Mouse (Mus musculus) MEL (cell line): Measurements from ENCODE around the gene Macrod2. TPM values are rescaled to one million over a fixed set of nuclear protein-coding genes. Genes with fewer than 3 reads are reported as not detected.

Experiments
- DNase-seq: peaks from one replicate; pipeline ENCODE4 v3.0.0; 2011; ENCODE audit warnings: low read depth, low spot score
- H3K27ac ChIP-seq: 2 replicates; pipeline ENCODE4 v1.5.1; 2012; ENCODE audit warnings: low read depth, mild to moderate bottlenecking, control low read depth, low read length, moderate library complexity; ENCODE audit not compliant: control insufficient read depth
- H3K27me3 ChIP-seq, 2 experiments: fragments of 150-350 bp in 1 of 2; sonication (generic) in 1 of 2; 2 replicates each; pipeline ENCODE4 v1.6.1; 2012; ENCODE audit warnings: low read length in 2 of 2, mild to moderate bottlenecking in 2 of 2, improper control_type of control experiment in 1 of 2, moderate library complexity in 1 of 2; ENCODE audit not compliant: insufficient read depth in 2 of 2, control insufficient read depth in 1 of 2
- H3K36me3 ChIP-seq, 2 experiments: 2 replicates each; pipeline ENCODE4 v1.6.1; 2012 to 2014; ENCODE audit warnings: low read length in 2 of 2, improper control_type of control experiment in 1 of 2, inconsistent platforms in 1 of 2, mild to moderate bottlenecking in 1 of 2; ENCODE audit not compliant: insufficient read depth in 2 of 2, control insufficient read depth in 1 of 2
- H3K4me1 ChIP-seq, 2 experiments: fragments of 150-350 bp in 1 of 2; sonication (generic) in 1 of 2; 2 replicates each; pipeline ENCODE4 v1.6.1; 2012; ENCODE audit warnings: low read length in 2 of 2, improper control_type of control experiment in 1 of 2, mild to moderate bottlenecking in 1 of 2; ENCODE audit not compliant: insufficient read depth in 2 of 2, control insufficient read depth in 1 of 2
- H3K4me3 ChIP-seq, 2 experiments: fragments of 150-350 bp in 1 of 2; sonication (generic) in 1 of 2; 2 replicates each; pipeline ENCODE4 v1.5.1; 2012; ENCODE audit warnings: low read depth in 2 of 2, low read length in 2 of 2, mild to moderate bottlenecking in 2 of 2, moderate library complexity in 2 of 2, control low read depth in 1 of 2, improper control_type of control experiment in 1 of 2; ENCODE audit not compliant: control insufficient read depth in 1 of 2, insufficient read depth in 1 of 2
- H3K79me2 ChIP-seq: 2 replicates; pipeline ENCODE4 v1.6.1; 2012; ENCODE audit warnings: mild to moderate bottlenecking, low read length, moderate library complexity; ENCODE audit not compliant: control insufficient read depth, poor library complexity, insufficient read depth
- H3K9ac ChIP-seq: 2 replicates; pipeline ENCODE4 v1.6.1; 2012; ENCODE audit warnings: low read depth, mild to moderate bottlenecking, control low read depth, low read length, moderate library complexity; ENCODE audit not compliant: control insufficient read depth, poor library complexity, severe bottlenecking
- H3K9me3 ChIP-seq: fragments of 150-350 bp; sonication (generic); replicated peaks from 2 replicates; pipeline ENCODE4 v1.6.1; 2012; ENCODE audit warnings: mild to moderate bottlenecking, low read length, improper control_type of control experiment, moderate library complexity; ENCODE audit not compliant: insufficient read depth
- CHD2 ChIP-seq: IDR thresholded peaks from 2 replicates; pipeline ENCODE4 v1.6.1; 2011; ENCODE audit warnings: low read length, improper control_type of control experiment
- E2F4 ChIP-seq: IDR thresholded peaks from 2 replicates; pipeline ENCODE4 v1.6.1; 2011; ENCODE audit warnings: low read depth, low read length, improper control_type of control experiment, borderline replicate concordance
- HCFC1 ChIP-seq: IDR thresholded peaks from 2 replicates; pipeline ENCODE4 v1.6.1; 2012; ENCODE audit warnings: low read depth, mild to moderate bottlenecking, inconsistent platforms, low read length, improper control_type of control experiment, moderate library complexity
- KAT2A ChIP-seq: conservative IDR thresholded peaks from 2 replicates; pipeline ENCODE4 v1.6.1; 2012; ENCODE audit warnings: low read depth, low read length, improper control_type of control experiment, inconsistent platforms
- MAFK ChIP-seq: IDR thresholded peaks from 2 replicates; pipeline ENCODE4 v1.6.1; 2011; ENCODE audit warnings: low read depth, mild to moderate bottlenecking, low read length, improper control_type of control experiment, borderline replicate concordance
- MAX ChIP-seq: IDR thresholded peaks from 2 replicates; pipeline ENCODE4 v1.6.1; 2011; ENCODE audit warnings: low read length, improper control_type of control experiment
- MXI1 ChIP-seq: IDR thresholded peaks from 2 replicates; pipeline ENCODE4 v1.6.1; 2011; ENCODE audit warnings: mild to moderate bottlenecking, low read depth, low read length, improper control_type of control experiment
- MYC ChIP-seq: IDR thresholded peaks from 2 replicates; pipeline ENCODE4 v1.6.1; 2011; ENCODE audit warnings: low read depth, mild to moderate bottlenecking, low read length, improper control_type of control experiment, moderate library complexity
- NELFE ChIP-seq: IDR thresholded peaks from 2 replicates; pipeline ENCODE4 v1.6.1; 2011; ENCODE audit warnings: low read depth, low read length, improper control_type of control experiment
- NRF1 ChIP-seq: IDR thresholded peaks from 2 replicates; pipeline ENCODE4 v1.6.1; 2014; ENCODE audit warnings: low read depth, mild to moderate bottlenecking, inconsistent platforms, low read length, improper control_type of control experiment, moderate library complexity; ENCODE audit not compliant: poor library complexity, insufficient read depth, severe bottlenecking
- SIN3A ChIP-seq: IDR thresholded peaks from 2 replicates; pipeline ENCODE4 v1.6.1; 2012; ENCODE audit warnings: low read length, improper control_type of control experiment, inconsistent platforms
- SMC3 ChIP-seq: IDR thresholded peaks from 2 replicates; pipeline ENCODE4 v1.6.1; 2011; ENCODE audit warnings: low read depth, low read length, improper control_type of control experiment
- TAL1 ChIP-seq: IDR thresholded peaks from 2 replicates; pipeline ENCODE4 v1.6.1; 2012; ENCODE audit warnings: mild to moderate bottlenecking, inconsistent platforms, low read length, moderate library complexity, mixed read lengths
- TCF12 ChIP-seq: IDR thresholded peaks from 2 replicates; pipeline ENCODE4 v1.6.1; 2014; ENCODE audit warnings: low read depth, mild to moderate bottlenecking, inconsistent platforms, low read length, improper control_type of control experiment, moderate library complexity
- USF1 ChIP-seq: IDR thresholded peaks from 2 replicates; pipeline ENCODE4 v1.6.1; 2014; ENCODE audit warnings: low read depth, mild to moderate bottlenecking, inconsistent platforms, low read length, improper control_type of control experiment, moderate library complexity
- ZC3H11A ChIP-seq: IDR thresholded peaks from 2 replicates; pipeline ENCODE4 v1.6.1; 2012; ENCODE audit warnings: low read depth, mild to moderate bottlenecking, inconsistent platforms, low read length, improper control_type of control experiment
- ZMIZ1 ChIP-seq: IDR thresholded peaks from 2 replicates; pipeline ENCODE4 v1.6.1; 2012; ENCODE audit warnings: low read depth, mild to moderate bottlenecking, inconsistent platforms, low read length, improper control_type of control experiment, moderate library complexity
- polyA plus RNA-seq, 2 experiments: library from polyadenylated mRNA; stranded (reverse) in 1 of 2; unstranded in 1 of 2; fragments of >175 nt in 1 of 2; fragments of >200 nt in 1 of 2; gene quantifications; 2 replicates each; pipeline versions ENCODE4 v1.2.1 to v1.2.4; 2012; ENCODE audit warnings: low replicate concordance in 2 of 2, low read depth in 1 of 2; ENCODE audit not compliant: insufficient read length in 2 of 2, insufficient read depth in 1 of 2, missing spikeins in 1 of 2
- total RNA-seq: library from RNA; depleted of rRNA; stranded (reverse); fragments of 300-350 nt; gene quantifications from 2 replicates; pipeline ENCODE4 v1.2.3, GENCODE M21; 2012

The Macrod2 gene
- total and polyA plus RNA-seq, 3 experiments: not detected

DNA sequence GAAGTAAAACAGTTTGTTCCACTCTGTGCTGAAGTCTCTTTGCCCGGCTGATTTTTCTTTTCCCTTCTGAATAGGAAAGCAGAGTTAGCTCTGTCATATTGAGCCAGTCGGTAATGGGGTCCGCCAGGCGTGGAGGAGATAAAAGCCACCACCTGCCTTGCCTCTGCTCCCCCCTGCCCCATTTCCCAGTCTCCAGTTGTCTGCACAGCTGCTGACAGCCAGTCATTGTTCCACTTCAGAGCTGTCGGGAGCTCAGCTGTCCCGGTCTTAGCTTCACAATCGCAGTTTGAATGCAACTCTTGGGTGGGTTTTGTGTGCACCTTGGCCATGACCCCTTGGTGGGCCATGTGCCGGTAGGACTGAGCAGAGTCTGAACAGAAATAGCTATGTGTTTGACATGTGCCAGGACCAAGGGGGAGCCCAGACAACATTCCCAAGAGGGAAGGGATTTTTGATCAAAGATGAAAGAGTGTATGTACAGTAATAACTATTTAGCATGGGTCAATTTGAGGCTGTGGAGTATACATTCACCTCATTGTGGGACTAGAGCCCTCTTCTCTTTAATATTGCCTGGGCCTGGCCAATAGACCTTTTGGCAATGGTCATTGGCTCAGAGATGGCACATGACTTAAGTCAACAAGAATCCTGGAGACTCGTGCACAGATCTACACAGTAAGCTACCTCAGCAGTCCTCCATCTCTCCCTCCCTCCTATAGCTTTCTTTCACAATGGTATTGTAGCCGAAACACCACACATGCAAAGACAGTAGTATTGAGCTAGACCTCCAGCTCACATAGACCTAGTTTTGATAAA lies 917.2 kb downstream of the Macrod2 start:
- DNase-seq: no peak
- no peaks in the 10 kb centered on the region for H3K27me3 ChIP-seq
- H3K9me3 ChIP-seq: no peaks in the 10 kb centered on the region
- TF ChIP-seq MAX (no peak), MXI1 (no peak), TCF12 (no peak), E2F4 (no peak), KAT2A (no peak)
- H3K79me2 ChIP-seq: no peaks in the 10 kb centered on the region
- H3K4me3 ChIP-seq: no peak overlapping the region
- no peak overlapping the region for H3K9ac ChIP-seq
- H3K27ac ChIP-seq: no peak overlapping the region
- H3K36me3 ChIP-seq: no peaks in the 10 kb centered on the region
- H3K4me1 ChIP-seq: no peaks in the 10 kb centered on the region

DNA sequence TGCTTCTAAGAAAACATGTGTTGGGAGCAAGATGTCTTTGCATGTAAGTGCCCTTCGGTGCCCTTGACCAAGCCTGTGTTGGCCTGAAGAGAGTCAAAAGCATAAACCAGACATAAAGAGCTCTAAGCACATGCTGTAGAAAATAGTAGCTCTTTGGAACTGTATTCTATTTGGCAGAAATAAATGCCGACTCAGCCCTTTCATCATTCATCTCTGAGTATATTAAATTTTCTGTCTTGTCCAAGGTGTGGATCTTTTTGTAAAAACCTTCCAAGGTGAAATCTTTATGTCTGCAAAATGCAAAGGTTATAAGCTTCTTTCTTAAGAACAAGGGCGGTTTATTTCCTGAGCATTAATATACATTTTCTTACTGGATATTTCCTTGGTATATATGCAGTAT lies 920.2 kb downstream of the Macrod2 start:
- Histone ChIP-seq H3K27me3 (no peaks in the 10 kb centered on the region), H3K79me2 (no peaks in the 10 kb centered on the region), H3K9ac (no peak overlapping the region), H3K4me3 (no peak overlapping the region), H3K4me1 (no peaks in the 10 kb centered on the region), H3K27ac (no peak overlapping the region), H3K9me3 (no peaks in the 10 kb centered on the region), H3K36me3 (no peaks in the 10 kb centered on the region)
- TF ChIP-seq USF1 (no peak), ZC3H11A (no peak), TCF12 (no peak), NRF1 (no peak), HCFC1 (no peak), ZMIZ1 (no peak), MYC (no peak), NELFE (no peak), MAX (no peak), MAFK (no peak), TAL1 (no peak), E2F4 (no peak), SIN3A (no peak), CHD2 (no peak), SMC3 (no peak)
- DNase-seq: no peak
